Mouse (Mus musculus): ENCODE data around the gene Prickle1. TPM values are rescaled to one million over a fixed set of nuclear protein-coding genes. Genes with fewer than 3 reads are reported as not detected.

The Prickle1 gene
- polyA plus RNA-seq, 1 experiment from 2014 or later = 28.5 TPM

DNA sequence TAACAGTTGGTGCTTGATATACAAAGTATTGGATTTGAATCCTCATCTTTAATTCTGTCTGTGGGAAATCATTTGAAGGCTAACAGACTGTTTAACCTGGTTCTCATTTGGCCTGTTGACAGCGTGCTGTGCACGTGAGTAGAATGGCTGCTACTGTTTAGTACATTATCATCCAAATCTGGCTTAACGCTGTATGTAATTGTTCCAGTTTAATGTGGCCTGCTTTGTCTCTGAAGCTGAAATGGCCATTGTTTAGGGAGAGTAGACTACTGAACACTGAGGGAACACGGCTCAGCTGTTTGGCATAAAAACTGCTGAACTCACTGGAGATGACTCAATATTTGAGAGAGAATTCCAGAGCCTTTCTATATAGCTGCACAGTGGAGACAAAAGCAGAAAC is 116.2 kb downstream of the Prickle1 start:
- H3K4me3 ChIP-seq (ENCODE audit: low read length) = no peak overlapping the region
- H3K36me3 ChIP-seq (ENCODE audit: insufficient read depth, low read length) = no peaks in the 10 kb centered on the region
- H3K9me3 ChIP-seq (ENCODE audit: low read length) = no peaks in the 10 kb centered on the region
- no peaks in the 10 kb centered on the region for H3K27me3 ChIP-seq (ENCODE audit: insufficient read depth, low read length)
- no peak for ATAC-seq (ENCODE audit: low FRiP score, low TSS enrichment)
- peaks cover 8% of the 10 kb centered on the region; the same call in 1 of the 2 replicates for H3K4me1 ChIP-seq (ENCODE audit: insufficient read depth, low read length)
- 75% methylated on average over 4 of the region's 4 CpGs for WGBS
- no peak overlapping the region for H3K9ac ChIP-seq (replicated peaks; ENCODE audit: low read length)
- no peak overlapping the region for H3K4me2 ChIP-seq (replicated peaks; ENCODE audit: low read depth, low read length)
- H3K27ac ChIP-seq (ENCODE audit: low read length) = no peak overlapping the region

GRCm38 (mm10) chr15:93478676-93479075 is 117.0 kb downstream of the Prickle1 start:
- ATAC-seq (ENCODE audit: low FRiP score, low TSS enrichment) = no peak
- WGBS = 78% methylated on average over 3 of the region's 3 CpGs

DNA sequence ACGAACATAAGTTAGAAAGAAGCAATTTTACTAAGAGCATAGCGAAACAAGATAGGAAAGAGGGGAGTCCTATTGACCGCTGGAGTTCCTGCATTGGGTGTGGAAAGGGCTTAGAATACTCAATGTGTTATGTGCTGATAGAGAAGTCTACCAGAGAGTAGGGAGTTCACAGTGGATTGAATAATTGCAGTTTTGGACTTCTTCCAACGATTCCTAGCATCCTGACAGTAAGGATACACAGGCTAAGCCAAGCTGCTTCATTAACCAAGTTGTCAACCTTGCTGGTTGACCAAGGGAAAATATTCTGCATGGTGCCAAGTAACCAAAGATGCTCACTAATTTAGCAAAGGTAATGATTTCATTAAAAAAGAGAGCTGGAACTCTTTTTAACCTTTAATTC is 118.0 kb downstream of the Prickle1 start:
- Histone ChIP-seq H3K36me3 (ENCODE audit: insufficient read depth, low read length) (no peaks in the 10 kb centered on the region), H3K9ac (replicated peaks; ENCODE audit: low read length) (no peak overlapping the region), H3K9me3 (ENCODE audit: low read length) (no peaks in the 10 kb centered on the region), H3K4me1 (ENCODE audit: insufficient read depth, low read length) (peaks cover 8% of the 10 kb centered on the region; the same call in 1 of the 2 replicates), H3K27ac (ENCODE audit: low read length) (no peak overlapping the region), H3K4me3 (ENCODE audit: low read length) (no peak overlapping the region), H3K4me2 (replicated peaks; ENCODE audit: low read depth, low read length) (no peak overlapping the region), H3K27me3 (ENCODE audit: insufficient read depth, low read length) (no peaks in the 10 kb centered on the region)
- WGBS = 86% methylated on average over 4 of the region's 4 CpGs
- no peak for ATAC-seq (ENCODE audit: low FRiP score, low TSS enrichment)

More at GRCm38 (mm10) chr15:93478676-93479075, 117.0 kb downstream of the Prickle1 start:
- Histone ChIP-seq H3K9me3 (ENCODE audit: low read length) (no peaks in the 10 kb centered on the region), H3K36me3 (ENCODE audit: insufficient read depth, low read length) (no peaks in the 10 kb centered on the region), H3K9ac (replicated peaks; ENCODE audit: low read length) (no peak overlapping the region), H3K4me3 (ENCODE audit: low read length) (no peak overlapping the region), H3K4me1 (ENCODE audit: insufficient read depth, low read length) (peaks cover 8% of the 10 kb centered on the region; the same call in 1 of the 2 replicates), H3K27me3 (ENCODE audit: insufficient read depth, low read length) (no peaks in the 10 kb centered on the region), H3K27ac (ENCODE audit: low read length) (no peak overlapping the region), H3K4me2 (replicated peaks; ENCODE audit: low read depth, low read length) (no peak overlapping the region)

GRCm38 (mm10) chr15:93475688-93476087 is 120.0 kb downstream of the Prickle1 start:
- 41% methylated on average over 8 of the region's 8 CpGs for whole genome bisulfite sequencing
- Histone ChIP-seq H3K27ac (ENCODE audit: low read length) (no peak overlapping the region), H3K9ac (replicated peaks; ENCODE audit: low read length) (no peak overlapping the region), H3K4me1 (ENCODE audit: insufficient read depth, low read length) (peaks cover 8% of the 10 kb centered on the region; the same call in 1 of the 2 replicates), H3K4me3 (ENCODE audit: low read length) (no peak overlapping the region), H3K27me3 (ENCODE audit: insufficient read depth, low read length) (no peaks in the 10 kb centered on the region), H3K36me3 (ENCODE audit: insufficient read depth, low read length) (no peaks in the 10 kb centered on the region; the same call in 1 of the 2 replicates), H3K9me3 (ENCODE audit: low read length) (no peaks in the 10 kb centered on the region), H3K4me2 (replicated peaks; ENCODE audit: low read depth, low read length) (no peak overlapping the region)
- no peak for ATAC-seq (ENCODE audit: low FRiP score, low TSS enrichment)

GRCm38 (mm10) chr15:93474277-93474676 is 121.4 kb downstream of the Prickle1 start:
- no peak overlapping the region for H3K27ac ChIP-seq (ENCODE audit: low read length)
- H3K36me3 ChIP-seq (ENCODE audit: insufficient read depth, low read length) = no peaks in the 10 kb centered on the region; the same call in 1 of the 2 replicates
- ATAC-seq (ENCODE audit: low FRiP score, low TSS enrichment) = no peak
- H3K9ac ChIP-seq (replicated peaks; ENCODE audit: low read length) = no peak overlapping the region
- WGBS = 75% methylated on average over 3 of the region's 3 CpGs
- no peak overlapping the region for H3K4me3 ChIP-seq (ENCODE audit: low read length)
- H3K4me1 ChIP-seq (ENCODE audit: insufficient read depth, low read length) = peaks cover 8% of the 10 kb centered on the region; the same call in 1 of the 2 replicates
- no peaks in the 10 kb centered on the region for H3K9me3 ChIP-seq (ENCODE audit: low read length)
- no peak overlapping the region for H3K4me2 ChIP-seq (replicated peaks; ENCODE audit: low read depth, low read length)
- no peaks in the 10 kb centered on the region for H3K27me3 ChIP-seq (ENCODE audit: insufficient read depth, low read length)

DNA sequence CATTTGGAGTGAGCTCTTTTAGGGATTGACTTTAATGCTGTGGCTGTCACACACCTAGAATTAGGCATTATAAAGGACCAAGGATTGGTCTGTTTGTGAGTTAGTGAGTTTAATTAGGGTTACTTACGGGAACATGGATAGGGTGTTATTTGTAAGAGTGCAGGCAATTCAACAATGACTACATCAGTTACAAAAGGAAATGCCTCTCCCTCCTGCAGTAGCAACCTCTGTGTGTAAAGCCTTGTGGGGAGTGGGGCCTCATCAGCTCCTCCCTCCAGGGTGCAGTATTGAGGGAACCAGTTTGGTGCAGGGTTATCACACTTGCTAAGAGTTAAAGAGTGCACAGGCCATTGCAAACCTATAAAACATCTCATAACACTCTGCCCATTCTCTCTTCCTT is 123.6 kb downstream of the Prickle1 start:
- Histone ChIP-seq H3K27me3 (ENCODE audit: insufficient read depth, low read length) (no peaks in the 10 kb centered on the region), H3K27ac (ENCODE audit: low read length) (no peak overlapping the region), H3K36me3 (ENCODE audit: insufficient read depth, low read length) (no peaks in the 10 kb centered on the region; the same call in 1 of the 2 replicates), H3K4me2 (replicated peaks; ENCODE audit: low read depth, low read length) (no peak overlapping the region), H3K9ac (replicated peaks; ENCODE audit: low read length) (no peak overlapping the region), H3K9me3 (ENCODE audit: low read length) (no peaks in the 10 kb centered on the region), H3K4me3 (ENCODE audit: low read length) (no peak overlapping the region), H3K4me1 (ENCODE audit: insufficient read depth, low read length) (peaks cover 8% of the 10 kb centered on the region; the same call in 1 of the 2 replicates)
- ATAC-seq (ENCODE audit: low FRiP score, low TSS enrichment) = no peak
- WGBS = 77% methylated on average over 1 of the region's 1 CpGs

- 63% methylated on average over 12 of the region's 12 CpGs for WGBS
- peaks cover 8% of the 10 kb centered on the region; the same call in 1 of the 2 replicates for H3K4me1 ChIP-seq (ENCODE audit: insufficient read depth, low read length)
- H3K9me3 ChIP-seq (ENCODE audit: low read length) = no peaks in the 10 kb centered on the region
- no peak overlapping the region for H3K27ac ChIP-seq (ENCODE audit: low read length)
- no peaks in the 10 kb centered on the region for H3K27me3 ChIP-seq (ENCODE audit: insufficient read depth, low read length)
- H3K36me3 ChIP-seq (ENCODE audit: insufficient read depth, low read length) = no peaks in the 10 kb centered on the region; the same call in 1 of the 2 replicates
- ATAC-seq (ENCODE audit: low FRiP score, low TSS enrichment) = no peak
- no peak overlapping the region for H3K4me3 ChIP-seq (ENCODE audit: low read length)
- no peak overlapping the region for H3K9ac ChIP-seq (replicated peaks; ENCODE audit: low read length)
- no peak overlapping the region for H3K4me2 ChIP-seq (replicated peaks; ENCODE audit: low read depth, low read length)
Observed at GRCm38 (mm10) chr15:93471651-93472050, 124.0 kb downstream of the Prickle1 start.

DNA sequence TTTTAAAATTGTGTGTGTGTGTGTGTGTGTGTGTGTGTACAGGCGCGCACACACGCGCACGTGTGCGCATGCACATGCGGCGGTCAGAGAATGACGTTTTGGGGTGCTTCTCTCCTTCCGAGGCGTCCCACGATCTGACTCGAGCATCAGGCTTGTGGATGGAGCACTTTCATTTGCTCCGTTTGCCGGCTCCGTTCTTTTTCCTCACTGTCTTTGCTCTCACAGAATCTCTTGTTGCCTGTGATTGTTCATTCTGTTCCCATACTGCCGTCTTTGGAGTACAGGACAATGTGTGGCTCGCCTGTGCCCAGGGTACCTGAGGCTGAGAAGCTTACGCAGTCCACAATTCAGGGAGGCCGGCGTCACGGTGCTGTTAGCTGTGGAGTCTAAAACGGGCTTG is 134.6 kb downstream of the Prickle1 start:
- H3K27ac ChIP-seq (ENCODE audit: low read length) = no peak overlapping the region
- peaks cover 26% of the 10 kb centered on the region for H3K36me3 ChIP-seq (ENCODE audit: insufficient read depth, low read length)
- ATAC-seq (ENCODE audit: low FRiP score, low TSS enrichment) = no peak
- no peaks in the 10 kb centered on the region for H3K9me3 ChIP-seq (ENCODE audit: low read length)
- H3K27me3 ChIP-seq (ENCODE audit: insufficient read depth, low read length) = no peaks in the 10 kb centered on the region
- no peak overlapping the region for H3K4me2 ChIP-seq (replicated peaks; ENCODE audit: low read depth, low read length)
- 95% methylated on average over 23 of the region's 23 CpGs for WGBS
- H3K4me3 ChIP-seq (ENCODE audit: low read length) = no peak overlapping the region
- H3K4me1 ChIP-seq (ENCODE audit: insufficient read depth, low read length) = no peaks in the 10 kb centered on the region
- H3K9ac ChIP-seq (replicated peaks; ENCODE audit: low read length) = no peak overlapping the region

GRCm38 (mm10) chr15:93459422-93459821 is 136.3 kb downstream of the Prickle1 start:
- H3K9me3 ChIP-seq (ENCODE audit: low read length) = no peaks in the 10 kb centered on the region
- H3K9ac ChIP-seq (replicated peaks; ENCODE audit: low read length) = no peak overlapping the region
- 74% methylated on average over 5 of the region's 5 CpGs for WGBS
- H3K27ac ChIP-seq (ENCODE audit: low read length) = no peak overlapping the region
- H3K4me1 ChIP-seq (ENCODE audit: insufficient read depth, low read length) = no peaks in the 10 kb centered on the region
- no peak overlapping the region for H3K4me3 ChIP-seq (ENCODE audit: low read length)
- H3K27me3 ChIP-seq (ENCODE audit: insufficient read depth, low read length) = no peaks in the 10 kb centered on the region
- no peak overlapping the region for H3K4me2 ChIP-seq (replicated peaks; ENCODE audit: low read depth, low read length)
- H3K36me3 ChIP-seq (ENCODE audit: insufficient read depth, low read length) = peaks cover 14% of the 10 kb centered on the region
- no peak for ATAC-seq (ENCODE audit: low FRiP score, low TSS enrichment)

GRCm38 (mm10) chr15:93456005-93456404 is 139.7 kb downstream of the Prickle1 start:
- Histone ChIP-seq H3K9ac (replicated peaks; ENCODE audit: low read length) (no peak overlapping the region), H3K36me3 (ENCODE audit: insufficient read depth, low read length) (peaks cover 16% of the 10 kb centered on the region)

More at GRCm38 (mm10) chr15:93456005-93456404, 139.7 kb downstream of the Prickle1 start:
- Histone ChIP-seq H3K4me3 (ENCODE audit: low read length) (no peak overlapping the region), H3K9me3 (ENCODE audit: low read length) (no peaks in the 10 kb centered on the region), H3K4me2 (replicated peaks; ENCODE audit: low read depth, low read length) (no peak overlapping the region), H3K27me3 (ENCODE audit: insufficient read depth, low read length) (no peaks in the 10 kb centered on the region), H3K4me1 (ENCODE audit: insufficient read depth, low read length) (no peaks in the 10 kb centered on the region), H3K27ac (ENCODE audit: low read length) (no peak overlapping the region)
- ATAC-seq (ENCODE audit: low FRiP score, low TSS enrichment) = no peak

Measured in kidney, embryonic 16.5 days (tissue).